Mouse (Mus musculus): ENCODE results near the gene Arfip1.
"Not testable (repeated sequence)": the region's sequence is repeated elsewhere in the genome, so short reads cannot be mapped to it uniquely, and the experiment has no call there.

Arfip1 gene

DNA sequence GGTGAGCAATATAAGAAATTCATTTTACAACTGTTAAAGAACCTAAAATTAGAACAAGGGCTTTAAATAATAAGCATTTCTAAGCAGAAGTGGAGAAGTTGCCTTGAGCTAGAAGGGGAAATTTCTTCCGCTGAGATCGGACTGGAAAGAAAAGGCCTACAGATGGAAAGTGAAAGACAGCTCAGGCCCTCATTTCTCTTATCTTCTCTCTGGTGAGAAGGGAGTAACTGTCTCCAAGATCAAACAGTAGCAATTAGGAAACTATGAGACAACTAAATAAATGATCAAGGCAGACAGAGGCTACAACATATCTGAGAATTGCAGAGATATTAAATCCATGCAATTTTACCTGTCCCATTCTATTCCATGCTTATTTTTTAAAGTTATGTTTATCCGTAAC, 11.9 kb downstream of the Arfip1 start:
- no peak for DNase-seq (ENCODE audit: low spot score)

DNA sequence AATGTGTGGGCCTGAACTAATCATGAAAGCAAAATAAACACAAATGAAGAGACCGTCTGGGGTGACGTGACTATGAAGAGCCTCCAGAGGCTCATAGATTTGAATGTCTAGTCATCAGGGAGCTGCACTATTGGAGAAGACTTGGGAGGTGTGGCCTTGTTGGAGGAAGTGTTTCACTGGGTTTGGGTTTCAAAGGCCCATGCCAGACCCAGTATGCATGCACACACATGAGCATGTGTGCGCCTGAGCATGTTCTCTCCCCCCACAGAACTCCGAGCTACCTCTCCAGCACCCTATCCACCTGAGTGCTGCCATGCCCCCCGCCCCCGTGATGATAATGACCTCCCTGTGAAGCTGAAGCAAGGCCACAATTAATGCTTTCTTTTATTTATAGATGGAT, 12.8 kb downstream of the Arfip1 start:
- no peak for DNase-seq (ENCODE audit: low spot score)

DNA sequence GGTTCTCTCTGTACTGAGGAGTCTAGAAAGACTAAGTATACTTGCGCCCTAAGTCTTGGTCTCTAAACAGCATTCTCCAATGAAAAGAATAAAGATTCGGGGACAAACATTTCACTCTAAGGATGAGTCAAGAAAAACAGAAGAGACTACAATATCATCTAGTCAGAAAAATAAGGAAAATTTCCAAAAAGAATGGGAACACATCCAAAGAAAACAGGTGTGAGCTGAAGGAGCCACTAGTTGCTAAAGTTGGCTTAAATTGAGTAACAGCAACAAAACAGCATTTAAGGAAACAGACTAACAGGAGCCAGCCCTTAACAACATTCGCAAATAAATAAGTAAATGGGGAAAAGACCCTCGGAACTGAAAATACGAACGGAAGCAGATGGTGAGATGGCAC, 13.9 kb downstream of the Arfip1 start:
- peak; percentile 24 for DNase-seq (ENCODE audit: low spot score)

DNA sequence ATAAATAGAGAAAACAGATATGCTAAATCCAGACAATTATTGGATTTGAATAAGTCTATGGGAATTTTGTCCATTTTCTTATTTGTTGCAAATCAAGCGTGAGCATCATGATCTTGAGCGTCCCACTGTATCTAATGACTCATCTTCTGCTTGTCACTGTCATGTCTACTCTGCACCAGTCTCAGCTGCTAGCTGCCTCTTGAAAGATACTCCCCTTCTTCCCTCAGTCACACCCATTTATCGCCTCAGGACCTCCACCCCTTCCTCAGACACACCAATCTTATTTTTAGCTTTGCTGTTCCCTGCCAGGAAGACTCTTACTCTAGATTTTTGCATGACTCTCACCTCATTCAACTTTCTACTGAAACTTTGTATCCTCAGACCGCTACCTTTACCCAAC, 19.0 kb downstream of the Arfip1 start:
- DNase-seq (ENCODE audit: low spot score), result no peak

DNA sequence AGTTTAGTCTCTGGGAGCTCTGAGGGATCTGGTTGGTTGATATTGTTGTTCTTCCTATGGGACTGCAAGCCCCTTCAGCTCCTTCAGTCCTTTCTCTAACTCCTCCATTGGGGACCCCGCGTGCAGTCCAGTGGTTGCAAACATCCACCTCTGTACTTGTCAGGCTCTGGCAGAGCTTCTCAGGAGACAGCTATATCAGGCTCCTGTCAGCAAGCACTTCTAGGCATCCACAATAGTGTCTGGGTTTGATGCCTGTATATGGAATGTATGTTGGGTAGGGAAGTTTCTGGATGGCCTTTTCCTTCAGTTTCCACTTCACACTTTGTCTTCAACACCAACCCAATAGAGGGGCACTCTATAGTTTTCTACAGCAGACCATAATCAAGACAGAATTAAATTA, 19.5 kb downstream of the Arfip1 start:
- DNase-seq (ENCODE audit: low spot score), result not testable (repeated sequence)

DNA sequence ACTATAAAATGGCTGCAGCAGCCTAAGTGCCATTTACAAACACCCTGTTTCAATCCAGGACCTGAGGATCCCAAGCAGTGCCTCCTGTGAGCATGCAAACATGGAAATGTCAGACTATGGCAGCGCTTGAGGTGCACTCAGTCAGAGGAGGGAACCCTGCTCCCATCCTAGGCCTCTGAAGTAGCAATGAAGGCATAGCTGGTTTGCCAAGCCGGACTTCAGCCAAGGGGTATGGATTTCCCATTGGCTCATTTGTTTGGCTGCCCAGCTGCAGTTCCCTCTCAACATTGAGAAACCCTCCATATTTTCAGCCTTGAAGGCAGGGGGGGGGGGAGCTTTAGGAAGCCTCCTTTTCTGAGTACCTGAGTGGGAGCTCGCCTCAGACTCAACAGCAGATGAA, 24.1 kb downstream of the Arfip1 start:
- no peak for DNase-seq (ENCODE audit: low spot score)

DNA sequence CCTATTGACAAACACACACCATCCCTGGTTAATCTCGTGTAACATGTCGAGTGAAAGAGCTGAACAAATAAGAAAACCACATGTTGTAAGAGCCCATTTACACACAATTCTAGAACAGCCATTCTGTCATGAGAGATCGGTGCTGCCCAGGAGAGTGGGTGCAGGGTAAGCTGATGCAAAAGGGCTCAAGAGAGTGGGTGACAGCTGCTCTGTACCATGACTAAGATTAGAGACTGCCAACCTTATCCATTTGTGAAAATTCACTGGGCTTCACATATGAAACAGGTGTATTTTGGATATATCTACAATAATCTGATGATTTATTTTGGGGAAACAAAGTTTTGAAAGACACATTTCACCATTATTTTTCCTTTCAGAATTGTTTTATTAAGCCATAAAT, 26.6 kb downstream of the Arfip1 start:
- no peak for DNase-seq (ENCODE audit: low spot score)

DNA sequence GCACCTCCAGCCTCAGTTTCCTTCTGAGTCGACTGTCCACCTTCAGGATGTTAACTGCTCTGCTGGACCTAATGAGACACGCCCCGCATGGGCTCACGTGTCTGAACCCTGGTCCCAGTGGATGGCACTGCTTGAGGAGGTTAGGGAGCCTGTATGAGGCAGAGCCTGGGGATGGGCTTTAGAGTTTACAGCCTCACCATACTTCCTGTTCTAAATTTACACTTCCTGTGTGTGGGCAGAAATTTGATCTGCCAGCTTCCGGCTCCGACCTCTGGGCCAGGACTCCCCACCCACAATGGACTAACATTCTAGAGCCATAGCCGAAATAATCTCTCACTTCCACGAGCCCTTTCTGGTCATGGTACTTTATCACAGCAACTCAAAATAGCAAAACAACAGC, 35.2 kb downstream of the Arfip1 start:
- no peak for DNase-seq (ENCODE audit: low spot score)

DNA sequence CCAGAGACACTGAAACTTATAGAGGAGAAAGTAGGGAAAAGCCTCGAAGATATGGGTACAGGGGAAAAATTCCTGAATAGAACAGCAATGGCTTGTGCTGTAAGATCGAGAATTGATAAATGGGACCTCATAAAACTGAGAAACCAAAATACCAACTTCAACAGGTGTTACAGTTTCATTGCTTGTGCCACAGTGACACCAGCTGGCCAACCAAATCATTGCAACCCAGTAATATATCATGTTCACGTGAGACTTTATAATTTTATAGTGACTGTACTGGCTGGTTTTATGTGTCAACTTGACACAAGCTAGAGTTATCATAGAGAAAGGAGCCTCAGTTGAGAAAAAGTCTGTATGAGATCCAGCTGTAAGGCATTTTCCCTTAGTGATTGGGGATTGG, 40.0 kb downstream of the Arfip1 start:
- DNase-seq (ENCODE audit: low spot score), result peak; percentile 51

DNA sequence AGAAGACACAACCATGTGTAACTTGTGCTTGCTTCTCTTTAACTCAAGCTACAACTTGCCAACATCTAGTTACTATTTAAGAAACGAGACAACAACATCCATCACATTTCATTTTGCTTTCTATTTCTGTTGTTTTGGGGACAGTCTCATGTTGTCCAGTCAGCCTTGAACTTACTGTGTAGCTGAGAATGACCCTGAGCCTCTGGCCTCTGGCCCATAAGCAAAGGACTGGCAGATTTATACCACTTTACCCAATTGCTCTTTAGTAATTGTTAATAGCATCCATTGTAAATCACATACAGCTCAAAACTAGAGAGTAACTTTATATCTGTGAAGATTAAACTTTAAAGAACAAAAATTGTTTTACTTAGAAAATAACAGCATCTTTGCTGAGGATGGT, 40.5 kb downstream of the Arfip1 start:
- DNase-seq (ENCODE audit: low spot score), result no peak

DNA sequence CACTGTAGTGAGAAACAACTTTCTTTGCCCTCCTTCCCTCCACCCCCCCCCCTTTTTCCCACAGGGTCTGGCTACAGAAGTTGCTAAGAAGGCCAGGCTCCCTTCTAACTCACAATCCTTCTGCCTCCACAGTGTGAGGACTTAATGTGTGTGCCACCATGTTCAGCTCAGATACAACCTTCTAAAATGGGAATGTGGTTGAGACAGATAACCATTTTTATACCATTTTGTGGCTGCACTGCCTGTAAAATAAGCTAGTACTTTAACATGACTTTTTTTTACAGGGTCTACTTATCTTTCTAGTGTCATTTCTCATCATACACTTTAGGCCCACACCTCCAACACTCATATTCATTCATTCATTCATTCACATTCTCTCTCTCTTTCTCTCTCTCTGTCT, 41.8 kb downstream of the Arfip1 start:
- DNase-seq (ENCODE audit: low spot score), result no peak

DNA sequence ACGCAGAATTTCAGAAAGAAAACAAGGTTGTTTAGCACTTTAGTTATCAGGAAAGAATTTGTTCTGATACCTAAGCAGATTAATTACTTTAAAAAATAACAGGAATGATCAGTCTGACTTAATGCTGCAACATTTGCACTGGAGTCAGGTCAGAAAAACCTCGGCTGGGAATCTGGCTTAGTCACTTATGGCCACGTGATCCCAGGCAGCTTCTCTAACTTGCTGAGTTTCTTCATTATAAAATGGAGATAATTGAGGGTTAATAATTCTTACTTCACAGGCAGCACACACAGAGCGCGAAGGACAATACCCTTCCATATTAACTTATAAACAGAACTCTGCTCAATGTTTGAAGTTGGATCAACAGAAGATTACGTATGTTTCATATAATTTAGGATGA, 45.4 kb downstream of the Arfip1 start:
- no peak for DNase-seq (ENCODE audit: low spot score)

DNA sequence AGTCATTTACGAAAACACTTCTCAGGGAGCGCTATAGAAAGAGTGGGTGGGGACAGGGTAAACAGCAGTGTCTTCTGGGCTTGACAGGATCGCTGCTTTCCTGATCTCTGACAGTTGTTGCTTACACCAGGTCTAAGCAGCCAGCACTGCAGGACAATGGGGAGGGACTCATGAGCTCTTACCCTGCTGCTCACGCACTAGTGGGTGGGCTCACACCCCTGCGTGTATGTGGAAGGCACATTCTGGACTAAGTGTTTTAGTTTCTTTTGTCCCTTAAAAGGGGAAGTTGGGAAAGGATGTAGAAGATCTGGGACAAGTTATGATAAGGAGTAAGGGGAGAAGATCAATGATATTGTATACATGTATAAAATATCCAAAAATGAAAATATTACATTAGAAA, 49.2 kb downstream of the Arfip1 start:
- DNase-seq (ENCODE audit: low spot score), result no peak

DNA sequence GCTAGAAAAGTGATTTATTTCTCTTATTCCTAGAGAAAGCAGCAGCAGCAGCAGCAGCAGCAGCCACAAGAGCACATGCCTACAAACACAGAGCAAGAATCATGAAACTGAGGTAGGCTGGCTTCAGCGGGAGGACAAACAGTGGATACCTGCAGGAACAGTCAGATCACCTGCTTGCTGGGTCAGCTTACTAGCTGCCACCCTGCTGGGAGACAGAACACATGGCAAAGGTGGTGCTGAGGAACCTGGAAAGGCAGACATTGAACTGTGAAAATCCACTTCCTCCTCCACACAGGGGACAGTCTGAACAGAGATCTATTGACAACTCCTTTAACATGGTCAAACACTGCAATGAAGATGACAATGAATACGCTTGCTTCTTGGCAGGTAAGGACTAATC, 53.4 kb downstream of the Arfip1 start:
- DNase-seq (ENCODE audit: low spot score), result no peak

DNA sequence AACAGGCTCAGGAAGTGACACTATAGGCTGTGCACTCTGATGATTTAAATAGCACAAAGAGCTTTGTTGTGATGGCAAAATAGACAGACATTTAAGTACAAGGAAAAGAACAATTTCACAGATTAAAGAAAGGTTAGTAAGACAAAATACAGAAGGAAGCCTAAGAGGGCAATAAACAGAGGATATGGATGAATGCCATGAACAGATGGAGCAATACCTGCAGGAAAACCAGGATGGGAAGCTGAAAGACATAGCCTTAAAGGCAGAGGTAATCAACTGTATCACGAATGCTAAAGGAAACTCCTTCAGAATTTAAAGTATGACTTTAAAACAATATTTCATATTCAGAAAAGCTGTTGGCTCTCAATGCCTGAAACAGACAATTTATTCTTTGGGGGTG, 57.5 kb downstream of the Arfip1 start:
- DNase-seq (ENCODE audit: low spot score), result no peak

DNA sequence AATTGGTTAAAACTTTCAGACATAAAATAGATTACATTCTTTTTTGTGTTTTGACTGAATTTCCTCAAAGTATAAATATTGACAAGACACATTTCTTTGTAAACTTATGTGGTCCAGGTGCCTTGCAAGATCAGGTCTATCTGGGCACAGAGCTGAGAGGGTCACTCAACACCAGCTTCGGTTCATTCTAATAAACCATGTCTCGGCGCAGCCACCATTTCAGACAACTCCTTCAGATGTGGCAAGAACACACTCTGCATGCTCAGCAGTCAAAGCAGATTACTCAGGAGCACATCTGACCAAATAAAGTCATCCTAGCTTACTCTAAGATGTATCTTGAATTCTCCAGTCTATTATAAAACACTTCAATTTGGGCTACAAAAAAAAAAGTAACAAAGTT, 66.3 kb downstream of the Arfip1 start:
- DNase-seq (ENCODE audit: low spot score), result no peak

DNA sequence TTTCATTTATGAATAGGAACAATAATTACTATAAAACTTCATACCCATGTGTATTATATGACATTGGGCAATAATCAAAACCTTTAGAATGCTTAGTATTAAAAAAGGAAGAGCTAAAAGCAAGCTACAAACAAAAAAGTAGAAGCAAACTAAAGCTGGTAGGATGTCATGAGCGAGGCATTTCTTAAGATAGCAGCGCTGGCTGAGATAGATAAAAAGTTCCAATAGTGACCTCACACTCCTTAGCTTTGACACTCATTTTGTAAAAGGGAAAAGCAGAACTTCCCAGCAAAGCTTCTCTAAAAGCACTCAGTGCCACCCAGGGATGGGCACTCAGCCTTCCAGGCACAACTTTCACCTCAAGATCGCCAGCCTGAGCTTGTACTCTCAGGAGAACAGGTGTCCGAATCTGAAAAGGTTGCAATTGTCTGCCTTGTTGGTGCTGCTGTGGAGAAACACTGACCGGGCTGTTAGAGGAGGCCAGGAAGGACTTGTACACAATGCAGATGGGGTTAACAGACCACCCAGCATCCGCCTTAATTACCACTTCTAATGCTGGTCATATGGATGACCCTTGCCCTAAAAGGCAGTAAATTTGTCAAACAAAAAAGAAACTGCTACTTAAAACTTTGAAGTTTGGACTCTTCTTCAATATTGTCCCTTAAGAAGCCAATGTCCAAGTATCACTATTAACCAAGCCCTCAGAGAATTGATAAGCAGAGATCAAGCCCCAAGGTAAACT, 69.5 kb downstream of the Arfip1 start:
- DNase-seq (ENCODE audit: low spot score), result no peak

DNA sequence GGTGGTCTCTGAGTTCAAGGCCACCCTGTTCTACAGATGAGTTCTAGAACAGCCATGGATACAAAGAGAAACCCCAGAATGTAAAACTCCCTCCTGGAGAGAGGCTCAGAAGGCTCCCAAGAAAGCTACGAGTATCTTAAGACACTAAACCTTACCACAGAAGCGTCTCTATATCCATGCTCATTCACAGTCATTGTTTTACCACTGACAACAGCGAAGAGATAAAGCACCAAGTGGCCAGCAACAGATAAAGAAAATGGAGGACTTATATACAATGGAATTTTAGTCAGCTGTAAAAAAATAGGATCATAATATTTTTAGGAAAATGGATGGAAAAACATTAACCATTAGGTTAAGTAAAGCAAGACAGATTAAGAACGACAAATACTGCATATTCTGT, 77.2 kb downstream of the Arfip1 start:
- no peak for DNase-seq (ENCODE audit: low spot score)

DNA sequence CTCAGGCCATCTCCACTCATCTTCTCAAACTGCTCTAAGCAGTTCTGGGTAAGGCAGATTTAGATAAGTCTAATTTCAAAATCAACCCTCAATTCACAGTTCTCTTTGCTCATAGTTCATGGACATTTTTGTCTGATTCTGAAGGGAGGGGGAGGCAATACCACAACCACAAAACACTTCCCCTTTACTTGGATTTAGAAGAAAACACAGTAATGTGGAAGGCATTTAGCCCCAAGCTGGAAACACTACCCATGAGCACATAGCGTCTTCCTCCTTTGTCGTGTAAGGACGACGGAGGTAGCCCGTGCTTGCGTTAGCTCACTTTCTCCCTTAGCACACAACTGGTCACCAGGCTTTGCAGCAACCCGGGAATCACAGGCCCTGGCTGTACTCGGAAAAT, 78.1 kb downstream of the Arfip1 start:
- no peak for DNase-seq (ENCODE audit: low spot score)

DNA sequence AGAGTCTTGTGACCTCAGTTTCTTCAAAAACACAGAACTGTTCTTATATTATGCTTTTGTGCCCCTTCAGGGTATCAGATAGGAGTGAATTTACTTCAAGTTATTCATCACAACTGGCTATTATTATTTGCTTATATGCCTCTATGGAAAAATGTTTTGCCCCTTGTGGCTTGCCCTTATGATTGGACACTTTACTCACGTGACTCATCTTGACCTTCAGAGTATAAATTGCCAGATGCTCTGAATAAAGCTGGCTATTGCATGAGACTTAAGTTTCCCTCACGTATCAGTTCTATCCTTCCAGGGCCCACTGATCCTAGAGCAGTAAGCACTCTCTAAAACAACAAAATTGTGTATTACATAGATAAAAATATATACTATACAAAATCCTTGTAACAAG, 80.3 kb downstream of the Arfip1 start:
- no peak for DNase-seq (ENCODE audit: low spot score)

DNA sequence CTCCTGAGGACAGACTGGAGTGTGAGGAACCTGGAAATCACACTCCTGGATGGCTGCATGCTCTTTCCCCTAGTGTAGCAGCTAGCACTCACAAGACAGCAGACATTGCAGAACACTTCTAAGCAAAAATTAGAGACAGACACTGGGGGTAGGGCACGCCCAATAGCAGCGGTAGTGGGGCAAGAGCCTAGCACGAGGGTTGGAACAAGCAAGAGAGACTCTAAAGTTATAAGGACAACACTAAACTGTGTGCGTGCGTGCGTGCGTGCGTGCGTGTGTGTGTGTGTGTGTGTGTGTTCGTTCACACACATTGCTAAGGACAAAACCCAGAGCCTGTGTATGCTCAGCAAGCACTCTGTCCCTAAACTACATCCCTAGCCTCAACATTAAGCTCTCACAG, 81.9 kb downstream of the Arfip1 start:
- DNase-seq (ENCODE audit: low spot score), result no peak

DNA sequence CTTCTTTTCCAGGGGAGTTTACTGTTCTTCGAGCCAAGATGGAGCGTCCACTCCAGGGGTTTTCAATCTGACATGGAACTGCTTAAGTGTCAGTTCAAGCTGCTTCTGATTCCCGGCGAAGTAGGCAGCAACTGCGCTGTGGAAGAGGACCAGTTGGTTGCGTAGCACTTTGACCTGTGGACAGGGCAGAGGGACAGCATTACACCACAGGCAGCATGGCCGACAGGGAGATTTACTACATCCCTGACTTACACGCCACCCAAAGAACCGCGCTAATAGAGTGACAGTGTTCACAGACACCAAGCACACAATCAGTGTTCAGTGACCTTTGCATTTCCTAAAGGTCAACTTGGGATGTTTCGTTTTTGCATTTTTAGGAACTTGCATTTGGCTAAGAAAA, 84.7 kb downstream of the Arfip1 start:
- DNase-seq (ENCODE audit: low spot score), result no peak

DNA sequence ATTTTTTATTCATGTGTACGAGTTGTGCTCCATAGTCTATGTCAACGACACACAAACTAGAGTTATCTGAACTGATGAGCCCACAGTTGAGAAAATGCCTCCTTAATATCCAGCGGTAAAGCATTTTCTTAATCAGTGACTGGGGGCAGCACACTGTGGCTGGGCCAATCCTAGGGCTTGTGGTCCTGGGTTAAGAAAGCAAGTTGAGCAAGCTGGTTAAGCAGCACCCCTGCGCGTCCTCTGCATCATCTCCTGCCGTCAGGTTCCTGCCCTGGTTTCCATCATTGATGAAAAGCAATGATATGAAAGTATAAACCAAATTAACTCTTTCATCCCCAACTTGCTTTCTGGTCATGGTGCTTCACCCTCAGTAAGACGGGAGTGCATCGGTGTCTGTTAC, 89.8 kb downstream of the Arfip1 start:
- DNase-seq (ENCODE audit: low spot score), result no peak

DNA sequence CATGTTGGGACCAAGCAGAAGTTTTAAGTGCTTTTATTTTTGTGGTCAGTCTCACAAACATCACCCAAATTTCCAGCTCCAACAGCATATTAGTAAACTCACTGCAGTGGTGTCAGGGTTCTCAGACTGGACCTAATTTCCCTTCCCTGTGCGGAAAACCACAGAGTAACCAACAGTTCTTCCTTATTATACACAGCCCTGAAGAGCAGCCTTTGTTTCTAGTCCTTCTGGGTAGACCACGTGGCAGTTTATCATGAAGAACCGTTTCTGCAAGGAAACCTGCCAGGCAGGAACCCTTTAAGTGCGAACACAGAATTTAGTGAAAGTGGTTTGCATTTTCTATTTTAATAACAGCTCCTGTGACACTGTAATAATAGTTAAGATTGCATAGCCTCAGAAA, 90.3 kb downstream of the Arfip1 start:
- DNase-seq (ENCODE audit: low spot score), result no peak

DNA sequence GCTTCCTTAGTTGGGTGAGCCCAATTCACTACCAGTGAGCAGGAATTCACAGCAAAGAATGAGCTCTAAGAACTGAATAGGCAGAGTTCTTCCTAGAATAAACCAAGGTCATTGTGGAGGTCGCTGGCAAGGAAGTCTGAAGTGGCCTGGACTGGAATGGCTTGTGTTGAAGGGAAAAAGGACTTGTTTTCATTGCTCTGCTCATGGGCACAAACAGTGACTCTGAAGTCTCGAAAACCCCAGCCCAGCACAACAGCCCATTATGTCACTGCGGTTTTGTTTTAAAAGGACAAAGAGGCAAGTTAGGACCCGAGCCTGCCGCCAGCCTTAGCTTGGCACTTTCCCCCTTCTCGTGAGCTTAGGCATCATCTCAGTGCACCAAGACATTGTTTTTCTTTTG, 93.7 kb downstream of the Arfip1 start:
- no peak for DNase-seq (ENCODE audit: low spot score)

Data from layer of hippocampus, adult 9-10 months (tissue).